Mouse (Mus musculus): ENCODE data around the gene Arhgap31. TPM values are rescaled to one million over a fixed set of nuclear protein-coding genes. Genes with fewer than 3 reads are reported as not detected.

Arhgap31 gene
- 6.3 and 6.7 TPM in 2 replicates for polyA plus RNA-seq (2016; fragmentation: Nextera tagmentation; extraction: Ambion mirVana)

GRCm38 (mm10) chr16:38712581-38713403 is at the start of gene Arhgap31:
Arhgap31 (minus strand) TSS chr16:38713274.
- no peaks in the 10 kb centered on the region for H3K9me3 ChIP-seq (replicated peaks)
- H3K36me3 ChIP-seq = no peaks in the 10 kb centered on the region
- DNase-seq (ENCODE audit: low spot score) = peak; percentile 83
- H3K27me3 ChIP-seq (ENCODE audit: low read depth, poor library complexity, severe bottlenecking) = no peaks in the 10 kb centered on the region
- peaks cover 25% of the 10 kb centered on the region; the same call in 1 of the 2 replicates for H3K4me1 ChIP-seq
- under 1% methylated on average over 74 of the region's 74 CpGs for WGBS
- H3K4me3 ChIP-seq = peak within 1 kb of the TSS; percentile 78
- peak within 1 kb of the TSS; percentile 93 for H3K27ac ChIP-seq

GRCm38 (mm10) chr16:38762401-38762800 is 49.3 kb upstream of the Arhgap31 start:
- no peak overlapping the region for H3K27ac ChIP-seq
- peaks cover 31% of the 10 kb centered on the region for H3K36me3 ChIP-seq
- H3K27me3 ChIP-seq (ENCODE audit: low read depth, poor library complexity, severe bottlenecking) = no peaks in the 10 kb centered on the region
- WGBS = 89% methylated on average over 8 of the region's 8 CpGs
- H3K9me3 ChIP-seq (replicated peaks) = no peaks in the 10 kb centered on the region
- no peak for DNase-seq (ENCODE audit: low spot score)
- peaks cover 15% of the 10 kb centered on the region for H3K4me1 ChIP-seq
- H3K4me3 ChIP-seq = no peak overlapping the region

- H3K4me1 ChIP-seq = peaks cover 15% of the 10 kb centered on the region
- H3K27ac ChIP-seq = no peak overlapping the region
- 92% methylated on average over 5 of the region's 5 CpGs for WGBS
- H3K27me3 ChIP-seq (ENCODE audit: low read depth, poor library complexity, severe bottlenecking) = no peaks in the 10 kb centered on the region
- H3K36me3 ChIP-seq = peaks cover 31% of the 10 kb centered on the region
- no peaks in the 10 kb centered on the region for H3K9me3 ChIP-seq (replicated peaks)
- H3K4me3 ChIP-seq = no peak overlapping the region
- no peak for DNase-seq (ENCODE audit: low spot score)
Measured at GRCm38 (mm10) chr16:38761972-38762371, 48.9 kb upstream of the Arhgap31 start.

- H3K27me3 ChIP-seq (ENCODE audit: low read depth, poor library complexity, severe bottlenecking) = no peaks in the 10 kb centered on the region
- H3K4me3 ChIP-seq = no peak overlapping the region
- no peak for DNase-seq (ENCODE audit: low spot score)
- 87% methylated on average over 6 of the region's 6 CpGs for WGBS
- peaks cover 31% of the 10 kb centered on the region for H3K36me3 ChIP-seq
- no peak overlapping the region for H3K27ac ChIP-seq
- H3K4me1 ChIP-seq = peaks cover 22% of the 10 kb centered on the region
- no peaks in the 10 kb centered on the region for H3K9me3 ChIP-seq (replicated peaks)
Measured at GRCm38 (mm10) chr16:38760834-38761375, 47.8 kb upstream of the Arhgap31 start.

GRCm38 (mm10) chr16:38760239-38760638 is 47.2 kb upstream of the Arhgap31 start:
- 94% methylated on average over 5 of the region's 5 CpGs for WGBS
- DNase-seq (ENCODE audit: low spot score) = no peak
- Histone ChIP-seq H3K36me3 (peaks cover 31% of the 10 kb centered on the region), H3K4me1 (peaks cover 26% of the 10 kb centered on the region), H3K4me3 (no peak overlapping the region), H3K27me3 (ENCODE audit: low read depth, poor library complexity, severe bottlenecking) (no peaks in the 10 kb centered on the region), H3K27ac (no peak overlapping the region), H3K9me3 (replicated peaks) (no peaks in the 10 kb centered on the region)

GRCm38 (mm10) chr16:38758104-38758861 is 45.2 kb upstream of the Arhgap31 start:
- H3K9me3 ChIP-seq (replicated peaks) = no peaks in the 10 kb centered on the region
- no peaks in the 10 kb centered on the region for H3K27me3 ChIP-seq (ENCODE audit: low read depth, poor library complexity, severe bottlenecking)
- H3K27ac ChIP-seq = no peak overlapping the region
- DNase-seq (ENCODE audit: low spot score) = peak; percentile 27
- WGBS = 86% methylated on average over 12 of the region's 12 CpGs
- H3K4me1 ChIP-seq = peaks cover 34% of the 10 kb centered on the region
- no peak overlapping the region for H3K4me3 ChIP-seq
- peaks cover 32% of the 10 kb centered on the region for H3K36me3 ChIP-seq

GRCm38 (mm10) chr16:38757626-38758025 is 44.6 kb upstream of the Arhgap31 start:
- Histone ChIP-seq H3K9me3 (replicated peaks) (no peaks in the 10 kb centered on the region), H3K4me1 (peaks cover 40% of the 10 kb centered on the region), H3K36me3 (peaks cover 25% of the 10 kb centered on the region), H3K27me3 (ENCODE audit: low read depth, poor library complexity, severe bottlenecking) (no peaks in the 10 kb centered on the region), H3K4me3 (no peak overlapping the region), H3K27ac (no peak overlapping the region)
- 95% methylated on average over 19 of the region's 19 CpGs for WGBS
- DNase-seq (ENCODE audit: low spot score) = peak; percentile 20

GRCm38 (mm10) chr16:38756572-38756971 is 43.5 kb upstream of the Arhgap31 start:
- peaks cover 25% of the 10 kb centered on the region for H3K36me3 ChIP-seq
- H3K27ac ChIP-seq = peak overlapping the region; percentile 47; the same call in 1 of the 2 replicates
- DNase-seq (ENCODE audit: low spot score) = no peak
- peaks cover 41% of the 10 kb centered on the region for H3K4me1 ChIP-seq
- H3K4me3 ChIP-seq = no peak overlapping the region
- no peaks in the 10 kb centered on the region for H3K27me3 ChIP-seq (ENCODE audit: low read depth, poor library complexity, severe bottlenecking)
- no peaks in the 10 kb centered on the region for H3K9me3 ChIP-seq (replicated peaks)
- WGBS = 85% methylated on average over 4 of the region's 4 CpGs

GRCm38 (mm10) chr16:38756177-38756503 is 43.1 kb upstream of the Arhgap31 start:
- Histone ChIP-seq H3K9me3 (replicated peaks) (no peaks in the 10 kb centered on the region), H3K4me1 (peaks cover 42% of the 10 kb centered on the region), H3K4me3 (no peak overlapping the region), H3K36me3 (peaks cover 25% of the 10 kb centered on the region), H3K27ac (peak overlapping the region; percentile 47; the same call in 1 of the 2 replicates), H3K27me3 (ENCODE audit: low read depth, poor library complexity, severe bottlenecking) (no peaks in the 10 kb centered on the region)
- 65% methylated on average over 5 of the region's 5 CpGs for WGBS
- DNase-seq (ENCODE audit: low spot score) = no peak

- peaks cover 47% of the 10 kb centered on the region for H3K4me1 ChIP-seq
- H3K27me3 ChIP-seq (ENCODE audit: low read depth, poor library complexity, severe bottlenecking) = no peaks in the 10 kb centered on the region
- H3K36me3 ChIP-seq = peaks cover 21% of the 10 kb centered on the region
- H3K9me3 ChIP-seq (replicated peaks) = no peaks in the 10 kb centered on the region
- peak; percentile 29 for DNase-seq (ENCODE audit: low spot score)
- 64% methylated on average over 7 of the region's 7 CpGs for WGBS
- no peak overlapping the region for H3K4me3 ChIP-seq
- 0 out of 2 replicates have a peak overlapping the region, but pooled peaks have one; percentile 51 for H3K27ac ChIP-seq
Measured at GRCm38 (mm10) chr16:38755452-38756176, 42.5 kb upstream of the Arhgap31 start.

GRCm38 (mm10) chr16:38753631-38754030 is 40.6 kb upstream of the Arhgap31 start:
- Histone ChIP-seq H3K4me1 (peaks cover 47% of the 10 kb centered on the region), H3K27me3 (ENCODE audit: low read depth, poor library complexity, severe bottlenecking) (no peaks in the 10 kb centered on the region), H3K36me3 (peaks cover 15% of the 10 kb centered on the region), H3K9me3 (replicated peaks) (no peaks in the 10 kb centered on the region), H3K27ac (no peak overlapping the region), H3K4me3 (no peak overlapping the region)
- 37% methylated on average over 11 of the region's 11 CpGs for WGBS
- DNase-seq (ENCODE audit: low spot score) = peak; percentile 39

- peak; percentile 29 for DNase-seq (ENCODE audit: low spot score)
- 0 out of 2 replicates have a peak, but pooled peaks cover 3% of the 10 kb centered on the region for H3K36me3 ChIP-seq
- no peaks in the 10 kb centered on the region for H3K9me3 ChIP-seq (replicated peaks)
- H3K4me1 ChIP-seq = peaks cover 29% of the 10 kb centered on the region
- H3K27me3 ChIP-seq (ENCODE audit: low read depth, poor library complexity, severe bottlenecking) = no peaks in the 10 kb centered on the region
- H3K27ac ChIP-seq = no peak overlapping the region
- 74% methylated on average over 6 of the region's 6 CpGs for WGBS
- no peak overlapping the region for H3K4me3 ChIP-seq
Measured at GRCm38 (mm10) chr16:38750803-38751202, 37.7 kb upstream of the Arhgap31 start.
